Mouse (Mus musculus) adrenal gland, adult 8-10 months (tissue): ENCODE measurements around the gene Olfr1152. TPM values are rescaled to one million over a fixed set of nuclear protein-coding genes. Genes with fewer than 3 reads are reported as not detected.

Experiments
- DNase-seq: peaks from one replicate; pipeline ENCODE4 v3.0.0; 2022
- total RNA-seq, 4 experiments: library from RNA; stranded (reverse); gene quantifications; 2 replicates each; pipeline ENCODE4 v1.2.4; 2022

The Olfr1152 gene
- total RNA-seq: not detected

- no peak for DNase-seq
These were observed at the start of gene Olfr1152 for GRCm38 (mm10) chr2:87866192-87866591. Olfr1152 (plus strand) TSS chr2:87866492.

- no peak for DNase-seq
These were observed 36.1 kb upstream of the Olfr1152 start, which contains the start of gene Olfr1148 for GRCm38 (mm10) chr2:87830233-87830632. Olfr1148 (plus strand) TSS chr2:87830533.

- DNase-seq: no peak
These were observed 22.6 kb upstream of the Olfr1152 start, which contains the start of gene Olfr1150-ps1 for GRCm38 (mm10) chr2:87843693-87844092. Olfr1150-ps1 (plus strand) TSS chr2:87843993.

- DNase-seq: no peak
These were observed 10.7 kb upstream of the Olfr1152 start, which contains the start of gene Olfr1151 for GRCm38 (mm10) chr2:87855562-87855961. Olfr1151 (plus strand) TSS chr2:87855862.

GRCm38 (mm10) chr2:87894662-87895061, 28.4 kb downstream of the Olfr1152 start, which contains the start of gene Olfr1153:
Olfr1153 (plus strand) TSS chr2:87894962.
- no peak for DNase-seq

- no peak for DNase-seq
These were observed 38.8 kb downstream of the Olfr1152 start, which contains the start of gene Olfr1154 for GRCm38 (mm10) chr2:87905066-87905465. Olfr1154 (minus strand) TSS chr2:87905166.

Other genes with a start within 250 kb of the Olfr1152 start
- gene Olfr1131, start 239.4 kb upstream of the Olfr1152 start, total RNA-seq: not detected
- not detected for gene Olfr1132, start 229.0 kb upstream of the Olfr1152 start, total RNA-seq
- not detected for gene Olfr1133, start 219.1 kb upstream of the Olfr1152 start, total RNA-seq
- not detected for gene Olfr1134, start 208.0 kb upstream of the Olfr1152 start, total RNA-seq
- not detected for gene Olfr1135, start 192.8 kb upstream of the Olfr1152 start, total RNA-seq
- not detected for gene Olfr1136, start 172.5 kb upstream of the Olfr1152 start, total RNA-seq
- not detected for gene Olfr1137, start 153.3 kb upstream of the Olfr1152 start, total RNA-seq
- not detected for gene Olfr1138, start 126.5 kb upstream of the Olfr1152 start, total RNA-seq
- not detected for gene Olfr1140, start 122.7 kb upstream of the Olfr1152 start, total RNA-seq
- not detected for gene Olfr1141, start 112.5 kb upstream of the Olfr1152 start, total RNA-seq
- not detected for gene Olfr152, start 87.0 kb upstream of the Olfr1152 start, total RNA-seq
- gene Olfr1143, start 65.9 kb upstream of the Olfr1152 start, total RNA-seq: not detected
- not detected for gene Olfr1145, start 56.7 kb upstream of the Olfr1152 start, total RNA-seq
- gene Olfr1148, start 36.0 kb upstream of the Olfr1152 start, total RNA-seq: not detected
- gene Olfr1150-ps1, start 22.5 kb upstream of the Olfr1152 start, total RNA-seq: not detected
- not detected for gene Olfr1151, start 10.6 kb upstream of the Olfr1152 start, total RNA-seq
- not detected for gene Olfr1153, start 28.5 kb downstream of the Olfr1152 start, total RNA-seq
- not detected for gene Olfr1154, start 38.7 kb downstream of the Olfr1152 start, total RNA-seq
- not detected for gene Olfr1155, start 78.6 kb downstream of the Olfr1152 start, total RNA-seq
- not detected for gene Olfr1156, start 86.6 kb downstream of the Olfr1152 start, total RNA-seq
- not detected for gene Olfr1157, start 101.8 kb downstream of the Olfr1152 start, total RNA-seq
- not detected for gene Olfr74, start 108.2 kb downstream of the Olfr1152 start, total RNA-seq
- not detected for gene Olfr1158, start 123.6 kb downstream of the Olfr1152 start, total RNA-seq
- not detected for gene Olfr1160, start 141.8 kb downstream of the Olfr1152 start, total RNA-seq
- not detected for gene Olfr1161, start 156.3 kb downstream of the Olfr1152 start, total RNA-seq
- not detected for gene Olfr73, start 171.2 kb downstream of the Olfr1152 start, total RNA-seq
- gene Olfr1162, start 184.6 kb downstream of the Olfr1152 start, total RNA-seq: not detected
- gene Olfr1163, start 205.3 kb downstream of the Olfr1152 start, total RNA-seq: not detected
- gene Olfr1164, start 227.5 kb downstream of the Olfr1152 start, total RNA-seq: not detected